Mouse (Mus musculus) adrenal gland, adult (tissue): Measurements from ENCODE around the gene Htra3.

ENCODE experiments used
- DNase-seq, 2 experiments: peaks; one replicate each; pipeline ENCODE4 v3.0.0; 2022 to 2023; ENCODE audit warnings: low spot score in 1 of 2; ENCODE audit not compliant: inconsistent age in 2 of 2

The Htra3 gene

GRCm38 (mm10) chr5:35655753-35656485 is 23.7 kb downstream of the Htra3 start:
- DNase-seq: no peak

- DNase-seq: peak in 1 of 2 experiments; percentile 47
Measured at GRCm38 (mm10) chr5:35653743-35654395, 25.7 kb downstream of the Htra3 start.

GRCm38 (mm10) chr5:35652872-35653271 is 26.7 kb downstream of the Htra3 start:
- no peak for DNase-seq

GRCm38 (mm10) chr5:35652319-35652718 is 27.3 kb downstream of the Htra3 start:
- no peak for DNase-seq

- DNase-seq: no peak
Measured at GRCm38 (mm10) chr5:35648230-35648629, 31.4 kb downstream of the Htra3 start.

- peak in 1 of 2 experiments; percentile 70 for DNase-seq
Measured at GRCm38 (mm10) chr5:35647562-35647961, 32.0 kb downstream of the Htra3 start.

- DNase-seq: peak in 1 of 2 experiments; percentile 43
Measured at GRCm38 (mm10) chr5:35646927-35647326, 32.7 kb downstream of the Htra3 start.

GRCm38 (mm10) chr5:35645938-35646493 is 33.6 kb downstream of the Htra3 start:
- DNase-seq: no peak

- DNase-seq: no peak
Measured at GRCm38 (mm10) chr5:35644082-35644481, 35.5 kb downstream of the Htra3 start.

- DNase-seq: no peak
Measured at GRCm38 (mm10) chr5:35643401-35644048, 36.1 kb downstream of the Htra3 start.

GRCm38 (mm10) chr5:35641961-35642584 is 37.5 kb downstream of the Htra3 start:
- DNase-seq: no peak

GRCm38 (mm10) chr5:35636016-35636415 is 43.6 kb downstream of the Htra3 start:
- peak; percentile 91 to 93 for DNase-seq

GRCm38 (mm10) chr5:35632841-35633240 is 46.7 kb downstream of the Htra3 start:
- peak in 1 of 2 experiments; percentile 39 for DNase-seq

GRCm38 (mm10) chr5:35631755-35632154 is 47.8 kb downstream of the Htra3 start:
- DNase-seq: no peak

GRCm38 (mm10) chr5:35631224-35631623 is 48.4 kb downstream of the Htra3 start:
- no peak for DNase-seq

- DNase-seq: no peak
Measured at GRCm38 (mm10) chr5:35630706-35631105, 48.9 kb downstream of the Htra3 start.

GRCm38 (mm10) chr5:35629333-35629732 is 50.2 kb downstream of the Htra3 start:
- DNase-seq: no peak

- DNase-seq: peak; percentile 40 to 54
Measured at GRCm38 (mm10) chr5:35628685-35629084, 50.9 kb downstream of the Htra3 start.

GRCm38 (mm10) chr5:35627307-35627840 is 52.2 kb downstream of the Htra3 start:
- DNase-seq: no peak

GRCm38 (mm10) chr5:35626408-35626807 is 53.2 kb downstream of the Htra3 start:
- peak in 1 of 2 experiments; percentile 41 for DNase-seq

GRCm38 (mm10) chr5:35624751-35625239 is 54.8 kb downstream of the Htra3 start:
- DNase-seq: peak in 1 of 2 experiments; percentile 66
